Mouse (Mus musculus): Measurements from ENCODE around the gene Clic6. TPM values are rescaled to one million over a fixed set of nuclear protein-coding genes. Genes with fewer than 3 reads are reported as not detected.

Gene Clic6
- polyA plus RNA-seq, 1 experiment from 2014 or later, result 1.9 TPM

DNA sequence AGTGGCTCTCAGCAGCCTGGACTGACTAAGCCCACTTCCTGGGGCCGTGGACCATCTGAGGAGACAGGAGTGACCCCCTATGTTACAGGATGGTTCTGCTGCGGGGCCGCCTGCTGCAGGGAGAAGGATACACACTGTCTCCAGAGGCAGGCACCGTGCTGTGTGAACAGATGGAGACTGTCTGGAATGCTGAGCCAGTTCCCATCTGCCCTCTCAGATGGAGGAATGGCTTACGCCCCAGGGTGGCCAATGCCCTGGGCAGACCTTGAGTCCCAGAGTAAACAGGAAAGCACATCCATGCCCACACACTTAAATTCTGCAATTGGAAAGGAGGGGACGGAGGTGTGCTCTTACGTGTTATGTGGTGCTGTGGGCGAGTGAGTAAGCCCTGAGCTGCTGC lies 35.2 kb upstream of the Clic6 start:
- no peaks in the 10 kb centered on the region for H3K9me3 ChIP-seq (replicated peaks; ENCODE audit: control insufficient read depth, low read length)
- H3K27ac ChIP-seq (ENCODE audit: low read length), result no peak overlapping the region
- H3K4me1 ChIP-seq (ENCODE audit: control insufficient read depth, insufficient read depth, low read length), result peaks cover 17% of the 10 kb centered on the region
- WGBS, result 95% methylated on average over 8 of the region's 8 CpGs
- H3K27me3 ChIP-seq (ENCODE audit: control insufficient read depth, insufficient read depth, low read length), result peaks cover 6% of the 10 kb centered on the region; the same call in 1 of the 2 replicates
- no peak overlapping the region for H3K4me2 ChIP-seq (ENCODE audit: low read depth, low read length)
- H3K36me3 ChIP-seq (ENCODE audit: control insufficient read depth, insufficient read depth), result no peaks in the 10 kb centered on the region
- no peak overlapping the region for H3K4me3 ChIP-seq (ENCODE audit: low read length)
- ATAC-seq (replicated peaks; ENCODE audit: extremely low read depth, insufficient read depth, low FRiP score), result no peak
- no peak overlapping the region for H3K9ac ChIP-seq (ENCODE audit: low read length)

DNA sequence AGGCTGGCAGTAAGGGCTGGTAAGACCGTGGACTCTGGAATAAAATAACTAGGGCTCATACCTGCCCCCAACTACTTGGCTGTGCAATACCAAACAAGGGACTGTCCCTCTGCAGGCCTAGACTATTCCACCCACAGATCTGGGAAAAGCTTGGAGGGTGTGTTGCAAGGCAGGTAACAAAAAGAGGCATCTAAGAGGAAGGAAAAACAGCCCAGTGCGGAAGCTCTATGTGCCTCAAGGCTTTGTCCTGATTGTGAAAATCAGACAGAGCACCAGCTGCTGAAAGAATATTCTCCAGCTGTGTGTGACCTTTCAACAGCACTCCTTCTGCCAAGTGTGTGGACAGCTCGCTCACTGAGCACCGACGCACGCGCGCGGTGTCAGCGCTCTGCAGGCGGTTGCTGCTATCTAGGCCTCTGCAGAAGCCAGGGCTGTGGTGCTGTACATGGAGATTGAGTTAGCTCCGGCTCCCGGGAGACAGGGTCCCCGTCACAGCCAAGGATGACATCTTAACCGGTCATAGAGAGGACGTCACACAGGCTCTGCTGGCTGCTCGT lies 33.9 kb upstream of the Clic6 start:
- peak; percentile 85 for ATAC-seq (replicated peaks; ENCODE audit: extremely low read depth, insufficient read depth, low FRiP score)
- peak overlapping the region; percentile 69 for H3K27ac ChIP-seq (ENCODE audit: low read length)
- 38% methylated on average over 17 of the region's 17 CpGs for WGBS
- H3K9ac ChIP-seq (ENCODE audit: low read length), result peak overlapping the region; percentile 57
- no peaks in the 10 kb centered on the region for H3K36me3 ChIP-seq (ENCODE audit: control insufficient read depth, insufficient read depth)
- H3K4me3 ChIP-seq (ENCODE audit: low read length), result no peak overlapping the region
- H3K9me3 ChIP-seq (replicated peaks; ENCODE audit: control insufficient read depth, low read length), result no peaks in the 10 kb centered on the region
- no peak overlapping the region for H3K4me2 ChIP-seq (ENCODE audit: low read depth, low read length)
- H3K4me1 ChIP-seq (ENCODE audit: control insufficient read depth, insufficient read depth, low read length), result peaks cover 17% of the 10 kb centered on the region
- H3K27me3 ChIP-seq (ENCODE audit: control insufficient read depth, insufficient read depth, low read length), result peaks cover 7% of the 10 kb centered on the region; the same call in 1 of the 2 replicates

DNA sequence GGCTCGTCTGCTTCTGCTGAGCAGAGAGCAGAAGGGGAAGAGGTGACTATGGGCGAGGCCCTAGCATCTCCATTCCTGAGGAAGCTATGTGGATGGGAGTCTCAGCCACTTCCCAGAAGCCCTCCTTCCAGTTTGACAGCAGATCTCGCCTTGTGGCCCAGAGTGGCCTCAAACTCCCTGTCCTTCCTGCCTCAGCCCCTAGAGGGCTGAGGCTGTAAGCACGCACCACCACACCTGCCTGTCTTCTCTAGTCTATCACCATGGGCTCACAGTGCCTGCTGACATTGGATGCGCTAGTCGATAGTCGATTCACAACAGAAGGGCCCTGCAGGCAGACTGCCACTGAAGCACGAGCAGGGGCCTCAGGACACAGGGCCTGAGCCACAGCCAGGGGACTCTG lies 32.9 kb upstream of the Clic6 start:
- no peak overlapping the region; the same call in 1 of the 2 replicates for H3K9ac ChIP-seq (ENCODE audit: low read length)
- peaks cover 7% of the 10 kb centered on the region; the same call in 1 of the 2 replicates for H3K27me3 ChIP-seq (ENCODE audit: control insufficient read depth, insufficient read depth, low read length)
- H3K36me3 ChIP-seq (ENCODE audit: control insufficient read depth, insufficient read depth), result no peaks in the 10 kb centered on the region
- H3K4me2 ChIP-seq (ENCODE audit: low read depth, low read length), result no peak overlapping the region
- ATAC-seq (replicated peaks; ENCODE audit: extremely low read depth, insufficient read depth, low FRiP score), result no peak
- H3K9me3 ChIP-seq (replicated peaks; ENCODE audit: control insufficient read depth, low read length), result no peaks in the 10 kb centered on the region
- H3K4me3 ChIP-seq (ENCODE audit: low read length), result no peak overlapping the region
- peaks cover 19% of the 10 kb centered on the region for H3K4me1 ChIP-seq (ENCODE audit: control insufficient read depth, insufficient read depth, low read length)
- no peak overlapping the region for H3K27ac ChIP-seq (ENCODE audit: low read length)
- WGBS, result 64% methylated on average over 8 of the region's 8 CpGs

DNA sequence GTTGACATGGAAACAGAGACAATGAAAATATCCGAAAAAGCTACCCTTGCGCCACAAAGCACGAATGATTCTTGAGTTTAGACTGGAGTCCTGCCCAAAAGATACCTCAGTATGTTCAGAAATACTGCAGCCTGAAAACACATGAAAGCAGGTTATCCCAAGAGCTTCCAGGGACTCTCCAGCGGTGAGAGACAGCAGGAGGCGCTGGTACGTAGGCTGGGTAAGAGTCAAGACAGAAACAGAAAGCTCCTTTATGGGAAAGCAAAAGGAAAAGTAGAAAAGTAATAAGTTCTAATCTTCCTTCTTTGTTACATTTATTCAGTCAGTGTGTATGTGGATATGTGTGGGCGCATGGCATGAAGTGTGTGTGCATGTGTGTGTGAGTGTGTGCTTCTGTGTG lies 31.5 kb upstream of the Clic6 start:
- Histone ChIP-seq H3K4me3 (ENCODE audit: low read length) (no peak overlapping the region), H3K27me3 (ENCODE audit: control insufficient read depth, insufficient read depth, low read length) (peaks cover 7% of the 10 kb centered on the region; the same call in 1 of the 2 replicates), H3K9me3 (replicated peaks; ENCODE audit: control insufficient read depth, low read length) (no peaks in the 10 kb centered on the region), H3K36me3 (ENCODE audit: control insufficient read depth, insufficient read depth) (no peaks in the 10 kb centered on the region), H3K27ac (ENCODE audit: low read length) (no peak overlapping the region), H3K9ac (ENCODE audit: low read length) (no peak overlapping the region), H3K4me1 (ENCODE audit: control insufficient read depth, insufficient read depth, low read length) (peaks cover 19% of the 10 kb centered on the region), H3K4me2 (ENCODE audit: low read depth, low read length) (no peak overlapping the region)
- 88% methylated on average over 7 of the region's 7 CpGs for WGBS
- ATAC-seq (replicated peaks; ENCODE audit: extremely low read depth, insufficient read depth, low FRiP score), result no peak

GRCm38 (mm10) chr16:92454495-92454894 lies 31.0 kb upstream of the Clic6 start:
- H3K27me3 ChIP-seq (ENCODE audit: control insufficient read depth, insufficient read depth, low read length), result peaks cover 7% of the 10 kb centered on the region; the same call in 1 of the 2 replicates
- WGBS, result 89% methylated on average over 18 of the region's 18 CpGs
- H3K27ac ChIP-seq (ENCODE audit: low read length), result no peak overlapping the region
- no peaks in the 10 kb centered on the region for H3K36me3 ChIP-seq (ENCODE audit: control insufficient read depth, insufficient read depth)
- no peak overlapping the region for H3K4me3 ChIP-seq (ENCODE audit: low read length)
- ATAC-seq (replicated peaks; ENCODE audit: extremely low read depth, insufficient read depth, low FRiP score), result no peak
- H3K9me3 ChIP-seq (replicated peaks; ENCODE audit: control insufficient read depth, low read length), result no peaks in the 10 kb centered on the region
- H3K9ac ChIP-seq (ENCODE audit: low read length), result no peak overlapping the region
- H3K4me1 ChIP-seq (ENCODE audit: control insufficient read depth, insufficient read depth, low read length), result peaks cover 19% of the 10 kb centered on the region
- no peak overlapping the region for H3K4me2 ChIP-seq (ENCODE audit: low read depth, low read length)

- WGBS, result 75% methylated on average over 8 of the region's 8 CpGs
- Histone ChIP-seq H3K4me3 (ENCODE audit: low read length) (no peak overlapping the region), H3K36me3 (ENCODE audit: control insufficient read depth, insufficient read depth) (no peaks in the 10 kb centered on the region), H3K4me1 (ENCODE audit: control insufficient read depth, insufficient read depth, low read length) (peaks cover 19% of the 10 kb centered on the region), H3K4me2 (ENCODE audit: low read depth, low read length) (no peak overlapping the region), H3K27ac (ENCODE audit: low read length) (no peak overlapping the region), H3K9me3 (replicated peaks; ENCODE audit: control insufficient read depth, low read length) (no peaks in the 10 kb centered on the region), H3K27me3 (ENCODE audit: control insufficient read depth, insufficient read depth, low read length) (peaks cover 7% of the 10 kb centered on the region; the same call in 1 of the 2 replicates), H3K9ac (ENCODE audit: low read length) (no peak overlapping the region)
- ATAC-seq (replicated peaks; ENCODE audit: extremely low read depth, insufficient read depth, low FRiP score), result no peak
These were observed 30.0 kb upstream of the Clic6 start for GRCm38 (mm10) chr16:92455488-92455887.

GRCm38 (mm10) chr16:92455969-92456368 lies 29.6 kb upstream of the Clic6 start:
- H3K9me3 ChIP-seq (replicated peaks; ENCODE audit: control insufficient read depth, low read length), result no peaks in the 10 kb centered on the region
- H3K9ac ChIP-seq (ENCODE audit: low read length), result no peak overlapping the region
- 84% methylated on average over 5 of the region's 5 CpGs for WGBS
- no peak overlapping the region for H3K27ac ChIP-seq (ENCODE audit: low read length)
- no peak for ATAC-seq (replicated peaks; ENCODE audit: extremely low read depth, insufficient read depth, low FRiP score)
- no peak overlapping the region for H3K4me3 ChIP-seq (ENCODE audit: low read length)
- H3K27me3 ChIP-seq (ENCODE audit: control insufficient read depth, insufficient read depth, low read length), result peaks cover 7% of the 10 kb centered on the region; the same call in 1 of the 2 replicates
- H3K4me2 ChIP-seq (ENCODE audit: low read depth, low read length), result no peak overlapping the region
- peaks cover 19% of the 10 kb centered on the region for H3K4me1 ChIP-seq (ENCODE audit: control insufficient read depth, insufficient read depth, low read length)
- no peaks in the 10 kb centered on the region for H3K36me3 ChIP-seq (ENCODE audit: control insufficient read depth, insufficient read depth)

GRCm38 (mm10) chr16:92457594-92457993 lies 27.9 kb upstream of the Clic6 start:
- Histone ChIP-seq H3K4me1 (ENCODE audit: control insufficient read depth, insufficient read depth, low read length) (peaks cover 4% of the 10 kb centered on the region), H3K27ac (ENCODE audit: low read length) (no peak overlapping the region), H3K9ac (ENCODE audit: low read length) (no peak overlapping the region), H3K36me3 (ENCODE audit: control insufficient read depth, insufficient read depth) (no peaks in the 10 kb centered on the region), H3K4me2 (ENCODE audit: low read depth, low read length) (no peak overlapping the region), H3K9me3 (replicated peaks; ENCODE audit: control insufficient read depth, low read length) (no peaks in the 10 kb centered on the region), H3K4me3 (ENCODE audit: low read length) (no peak overlapping the region), H3K27me3 (ENCODE audit: control insufficient read depth, insufficient read depth, low read length) (peaks cover 7% of the 10 kb centered on the region; the same call in 1 of the 2 replicates)
- 16% methylated on average over 7 of the region's 7 CpGs for WGBS
- ATAC-seq (replicated peaks; ENCODE audit: extremely low read depth, insufficient read depth, low FRiP score), result peak; percentile 50; the same call in 1 of the 2 replicates

- Histone ChIP-seq H3K27ac (ENCODE audit: low read length) (no peak overlapping the region), H3K4me3 (ENCODE audit: low read length) (no peak overlapping the region), H3K4me1 (ENCODE audit: control insufficient read depth, insufficient read depth, low read length) (peaks cover 21% of the 10 kb centered on the region), H3K27me3 (ENCODE audit: control insufficient read depth, insufficient read depth, low read length) (no peaks in the 10 kb centered on the region), H3K36me3 (ENCODE audit: control insufficient read depth, insufficient read depth) (no peaks in the 10 kb centered on the region), H3K9ac (ENCODE audit: low read length) (no peak overlapping the region), H3K4me2 (ENCODE audit: low read depth, low read length) (no peak overlapping the region), H3K9me3 (replicated peaks; ENCODE audit: control insufficient read depth, low read length) (no peaks in the 10 kb centered on the region)
- ATAC-seq (replicated peaks; ENCODE audit: extremely low read depth, insufficient read depth, low FRiP score), result no peak
- WGBS, result 73% methylated on average over 6 of the region's 6 CpGs
These were observed 24.1 kb upstream of the Clic6 start for GRCm38 (mm10) chr16:92461412-92461811.
